Mouse (Mus musculus) heart, postnatal 14 days (tissue): ENCODE results near the gene Fam69b. TPM values are rescaled to one million over a fixed set of nuclear protein-coding genes. Genes with fewer than 3 reads are reported as not detected.

Experiments used
- DNase-seq, 2 experiments: peaks; one replicate each; pipeline ENCODE4 v3.0.0; 2021 to 2022
- intact Hi-C: fragments of 180-260 bp; cut with DNase I; formaldehyde crosslinking; loops from one replicate; pipeline ENCODE4 v1.15.1; 2025
- total RNA-seq, 2 experiments: library from RNA; stranded (reverse); gene quantifications; 2 replicates each; pipeline ENCODE4 v1.2.3; 2021

The Fam69b gene
- total RNA-seq, 2 experiments from 2014 or later = 15.4 to 17.0 TPM

GRCm38 (mm10) chr2:26596898-26597297, 31.4 kb upstream of the Fam69b start:
- no peak for DNase-seq
- intact Hi-C loops = no loop called here

GRCm38 (mm10) chr2:26597810-26598209, 30.4 kb upstream of the Fam69b start:
- intact Hi-C loops = no loop called here
- DNase-seq = no peak

- intact Hi-C loops = no loop called here
- no peak for DNase-seq
These were observed 29.8 kb upstream of the Fam69b start for GRCm38 (mm10) chr2:26598462-26598861.

- intact Hi-C loops = no loop called here
- DNase-seq = no peak
These were observed 28.3 kb upstream of the Fam69b start for GRCm38 (mm10) chr2:26599965-26600364.

GRCm38 (mm10) chr2:26600664-26601063, 27.6 kb upstream of the Fam69b start:
- no peak for DNase-seq
- intact Hi-C loops = no loop called here

GRCm38 (mm10) chr2:26601595-26601994, 26.7 kb upstream of the Fam69b start:
- intact Hi-C loops = no loop called here

GRCm38 (mm10) chr2:26602631-26603030, 25.6 kb upstream of the Fam69b start:
- intact Hi-C loops = no loop called here
- no peak for DNase-seq

More at GRCm38 (mm10) chr2:26601595-26601994, 26.7 kb upstream of the Fam69b start:
- DNase-seq = no peak

- no peak for DNase-seq
- intact Hi-C loops = no loop called here
These were observed 25.1 kb upstream of the Fam69b start for GRCm38 (mm10) chr2:26603159-26603558.

GRCm38 (mm10) chr2:26603720-26604671, 24.3 kb upstream of the Fam69b start, which contains the start of gene Agpat2:
Agpat2 (minus strand) TSS chr2:26604417.
- peak; percentile 83 to 85 for DNase-seq
- intact Hi-C loops = no loop called here

GRCm38 (mm10) chr2:26605331-26605730, 22.9 kb upstream of the Fam69b start:
- intact Hi-C loops = no loop called here
- no peak for DNase-seq

GRCm38 (mm10) chr2:26606579-26606978, 21.7 kb upstream of the Fam69b start:
- DNase-seq = no peak
- intact Hi-C loops = loop anchor here (2.0 kb wide), 1 partner anchor 32 kb away; no protein-coding TSS in a partner anchor

- intact Hi-C loops = loop anchor here (2.0 kb wide), 1 partner anchor 32 kb away; no protein-coding TSS in a partner anchor
- peak; percentile 68 to 81 for DNase-seq
These were observed 21.0 kb upstream of the Fam69b start for GRCm38 (mm10) chr2:26607056-26607910.

GRCm38 (mm10) chr2:26608781-26609180, 19.5 kb upstream of the Fam69b start:
- intact Hi-C loops = no loop called here
- DNase-seq = no peak

GRCm38 (mm10) chr2:26609261-26609661, 19.0 kb upstream of the Fam69b start:
- DNase-seq = peak; percentile 45 to 69
- intact Hi-C loops = no loop called here

GRCm38 (mm10) chr2:26610526-26610925, 17.7 kb upstream of the Fam69b start:
- intact Hi-C loops = no loop called here
- no peak for DNase-seq

- DNase-seq = no peak
- intact Hi-C loops = no loop called here
These were observed 17.2 kb upstream of the Fam69b start for GRCm38 (mm10) chr2:26611054-26611453.

- DNase-seq = no peak
- intact Hi-C loops = no loop called here
These were observed 16.4 kb upstream of the Fam69b start for GRCm38 (mm10) chr2:26611896-26612295.

- peak; percentile 39 to 62 for DNase-seq
These were observed 13.4 kb upstream of the Fam69b start for GRCm38 (mm10) chr2:26614903-26615302.

GRCm38 (mm10) chr2:26615459-26616124, 12.7 kb upstream of the Fam69b start:
- intact Hi-C loops = no loop called here
- no peak for DNase-seq

More at GRCm38 (mm10) chr2:26614903-26615302, 13.4 kb upstream of the Fam69b start:
- intact Hi-C loops = no loop called here

GRCm38 (mm10) chr2:26617331-26617730, 10.9 kb upstream of the Fam69b start:
- DNase-seq = no peak
- intact Hi-C loops = no loop called here
